Mouse (Mus musculus): ENCODE measurements around the gene Dlgap4. TPM values are rescaled to one million over a fixed set of nuclear protein-coding genes. Genes with fewer than 3 reads are reported as not detected.

Gene Dlgap4
- polyA plus RNA-seq, 1 experiment, result 47.1 TPM

GRCm38 (mm10) chr2:156665620-156666196 lies 52.2 kb downstream of the Dlgap4 start:
- no peak for TF ChIP-seq POLR2A (IDR thresholded peaks at IDR 0.05; ENCODE audit: low read depth, low read length)
- TF ChIP-seq CTCF (IDR thresholded peaks at IDR 0.05; ENCODE audit: extremely low read depth, insufficient read length, insufficient replicate concordance, low read depth, low read length), result no peak
- no peak overlapping the region for H3K27ac ChIP-seq (ENCODE audit: insufficient read depth, low read depth, low read length)
- no peaks in the 10 kb centered on the region for H3K36me3 ChIP-seq (ENCODE audit: control insufficient read depth, insufficient read depth, low read length)
- no peaks in the 10 kb centered on the region for H3K4me1 ChIP-seq (ENCODE audit: control insufficient read depth, insufficient read depth, insufficient read length, low read length)
- WGBS, result 67% methylated on average over 13 of the region's 13 CpGs
- no peaks in the 10 kb centered on the region for H3K27me3 ChIP-seq (ENCODE audit: control insufficient read depth, insufficient read depth, low read length)
- no peak overlapping the region for H3K4me3 ChIP-seq (ENCODE audit: low read depth, low read length)

- TF ChIP-seq CTCF (IDR thresholded peaks at IDR 0.05; ENCODE audit: extremely low read depth, insufficient read length, insufficient replicate concordance, low read depth, low read length) (no peak), POLR2A (IDR thresholded peaks at IDR 0.05; ENCODE audit: low read depth, low read length) (no peak)
These were observed 52.7 kb downstream of the Dlgap4 start for GRCm38 (mm10) chr2:156666231-156666630.

DNA sequence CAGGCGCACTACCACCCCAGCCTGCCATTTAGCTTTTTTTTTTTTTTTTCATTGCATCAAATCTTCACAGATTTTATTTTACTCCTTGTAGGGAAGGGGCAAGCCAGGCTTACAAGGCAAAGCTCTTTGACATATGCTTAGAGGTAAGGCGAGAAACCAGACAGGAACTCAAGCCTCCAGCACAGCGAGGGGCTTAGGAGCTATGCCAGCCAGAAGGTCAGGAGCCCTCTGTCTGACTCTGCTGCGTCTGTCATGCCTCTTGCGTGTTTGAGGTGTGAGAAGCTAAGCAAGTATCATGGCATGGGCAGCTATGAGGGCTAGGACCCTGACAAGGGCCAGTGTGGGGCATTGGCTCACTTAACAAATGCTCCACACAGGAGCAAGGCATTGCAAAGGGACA lies 53.8 kb downstream of the Dlgap4 start:
- Histone ChIP-seq H3K36me3 (ENCODE audit: control insufficient read depth, insufficient read depth, low read length) (no peaks in the 10 kb centered on the region), H3K27ac (ENCODE audit: insufficient read depth, low read depth, low read length) (no peak overlapping the region), H3K4me3 (ENCODE audit: low read depth, low read length) (no peak overlapping the region), H3K4me1 (ENCODE audit: control insufficient read depth, insufficient read depth, insufficient read length, low read length) (no peaks in the 10 kb centered on the region), H3K27me3 (ENCODE audit: control insufficient read depth, insufficient read depth, low read length) (no peaks in the 10 kb centered on the region)
- WGBS, result 79% methylated on average over 5 of the region's 5 CpGs
- TF ChIP-seq POLR2A (IDR thresholded peaks at IDR 0.05; ENCODE audit: low read depth, low read length), result no peak
- TF ChIP-seq CTCF (IDR thresholded peaks at IDR 0.05; ENCODE audit: extremely low read depth, insufficient read length, insufficient replicate concordance, low read depth, low read length), result no peak

More at GRCm38 (mm10) chr2:156666231-156666630, 52.7 kb downstream of the Dlgap4 start:
- no peaks in the 10 kb centered on the region for H3K27me3 ChIP-seq (ENCODE audit: control insufficient read depth, insufficient read depth, low read length)
- no peak overlapping the region for H3K27ac ChIP-seq (ENCODE audit: insufficient read depth, low read depth, low read length)
- H3K4me1 ChIP-seq (ENCODE audit: control insufficient read depth, insufficient read depth, insufficient read length, low read length), result no peaks in the 10 kb centered on the region
- 60% methylated on average over 12 of the region's 12 CpGs for whole genome bisulfite sequencing
- H3K4me3 ChIP-seq (ENCODE audit: low read depth, low read length), result no peak overlapping the region
- H3K36me3 ChIP-seq (ENCODE audit: control insufficient read depth, insufficient read depth, low read length), result no peaks in the 10 kb centered on the region

- Histone ChIP-seq H3K27ac (ENCODE audit: insufficient read depth, low read depth, low read length) (no peak overlapping the region), H3K4me1 (ENCODE audit: control insufficient read depth, insufficient read depth, insufficient read length, low read length) (no peaks in the 10 kb centered on the region), H3K36me3 (ENCODE audit: control insufficient read depth, insufficient read depth, low read length) (no peaks in the 10 kb centered on the region), H3K4me3 (ENCODE audit: low read depth, low read length) (no peak overlapping the region), H3K27me3 (ENCODE audit: control insufficient read depth, insufficient read depth, low read length) (no peaks in the 10 kb centered on the region)
- no peak for TF ChIP-seq CTCF (IDR thresholded peaks at IDR 0.05; ENCODE audit: extremely low read depth, insufficient read length, insufficient replicate concordance, low read depth, low read length)
- no peak for TF ChIP-seq POLR2A (IDR thresholded peaks at IDR 0.05; ENCODE audit: low read depth, low read length)
- WGBS, result 86% methylated on average over 6 of the region's 6 CpGs
These were observed 55.1 kb downstream of the Dlgap4 start for GRCm38 (mm10) chr2:156668625-156669024.

DNA sequence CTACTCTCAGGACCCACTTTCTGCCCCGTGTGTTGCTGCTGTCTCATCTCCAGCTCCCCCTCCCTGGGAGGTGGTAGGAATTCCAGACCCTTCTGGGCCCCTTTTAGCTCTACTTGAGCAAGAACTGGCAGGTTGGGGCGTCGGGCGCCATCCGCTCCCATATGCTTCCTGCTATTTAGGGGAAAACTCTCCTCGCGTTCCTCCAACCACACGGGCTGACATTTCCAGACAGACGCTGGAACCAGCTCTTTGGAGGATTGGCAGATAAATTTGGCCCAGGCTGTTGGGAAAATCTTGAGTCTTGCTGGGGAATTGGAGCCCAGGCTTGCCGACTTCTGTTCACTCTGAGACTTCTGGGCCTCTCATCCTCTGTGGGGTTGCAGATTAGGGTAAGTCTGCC lies 59.8 kb downstream of the Dlgap4 start:
- TF ChIP-seq CTCF (IDR thresholded peaks at IDR 0.05; ENCODE audit: extremely low read depth, insufficient read length, insufficient replicate concordance, low read depth, low read length) (no peak), POLR2A (IDR thresholded peaks at IDR 0.05; ENCODE audit: low read depth, low read length) (no peak)
- Histone ChIP-seq H3K36me3 (ENCODE audit: control insufficient read depth, insufficient read depth, low read length) (no peaks in the 10 kb centered on the region), H3K27me3 (ENCODE audit: control insufficient read depth, insufficient read depth, low read length) (no peaks in the 10 kb centered on the region), H3K27ac (ENCODE audit: insufficient read depth, low read depth, low read length) (no peak overlapping the region), H3K4me3 (ENCODE audit: low read depth, low read length) (no peak overlapping the region), H3K4me1 (ENCODE audit: control insufficient read depth, insufficient read depth, insufficient read length, low read length) (no peaks in the 10 kb centered on the region)
- WGBS, result 79% methylated on average over 10 of the region's 10 CpGs

DNA sequence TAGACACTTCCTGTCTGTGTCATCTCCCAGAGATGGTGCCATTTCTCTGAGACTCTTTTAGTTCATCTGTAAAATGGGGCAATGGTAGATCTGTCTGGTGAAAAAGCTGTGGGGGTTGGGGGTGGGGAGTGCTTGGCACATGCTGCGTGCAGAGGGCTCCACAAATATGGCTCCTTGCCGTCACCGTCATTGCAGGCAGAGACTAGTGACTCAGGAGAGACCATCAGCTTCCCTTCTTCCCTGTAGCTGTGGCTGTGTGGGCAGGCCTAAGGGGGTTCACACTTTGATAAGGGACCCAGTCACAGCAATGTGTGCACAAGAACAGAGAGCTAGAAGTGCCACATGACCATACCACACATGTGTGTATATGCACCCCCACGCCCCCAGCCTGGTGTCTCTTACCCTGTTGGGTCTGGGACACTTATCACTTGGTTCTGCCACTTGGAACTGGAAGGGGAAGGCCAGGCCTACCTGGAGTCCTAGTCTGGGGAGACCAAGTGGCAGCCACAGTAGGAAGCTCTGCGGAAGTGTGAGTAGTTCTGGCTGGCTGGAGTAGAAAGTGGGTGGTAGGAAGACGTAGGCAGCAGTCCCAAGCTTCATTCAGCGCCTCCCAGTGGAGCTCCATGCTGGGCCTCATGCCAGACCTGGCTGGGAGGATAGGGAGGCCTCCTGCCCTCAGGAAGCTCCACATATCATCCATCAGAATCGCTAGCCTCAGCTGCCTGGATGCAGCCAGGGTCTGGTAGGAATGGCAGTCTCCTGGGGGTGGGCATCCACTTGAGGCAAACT lies 60.6 kb downstream of the Dlgap4 start:
- Histone ChIP-seq H3K27me3 (ENCODE audit: control insufficient read depth, insufficient read depth, low read length) (no peaks in the 10 kb centered on the region), H3K4me1 (ENCODE audit: control insufficient read depth, insufficient read depth, insufficient read length, low read length) (no peaks in the 10 kb centered on the region), H3K36me3 (ENCODE audit: control insufficient read depth, insufficient read depth, low read length) (no peaks in the 10 kb centered on the region), H3K27ac (ENCODE audit: insufficient read depth, low read depth, low read length) (no peak overlapping the region), H3K4me3 (ENCODE audit: low read depth, low read length) (no peak overlapping the region)
- WGBS, result 63% methylated on average over 8 of the region's 8 CpGs
- no peak for TF ChIP-seq CTCF (IDR thresholded peaks at IDR 0.05; ENCODE audit: extremely low read depth, insufficient read length, insufficient replicate concordance, low read depth, low read length)
- no peak for TF ChIP-seq POLR2A (IDR thresholded peaks at IDR 0.05; ENCODE audit: low read depth, low read length)

GRCm38 (mm10) chr2:156676885-156677284 lies 63.4 kb downstream of the Dlgap4 start:
- no peaks in the 10 kb centered on the region for H3K36me3 ChIP-seq (ENCODE audit: control insufficient read depth, insufficient read depth, low read length)
- 6% methylated on average over 6 of the region's 6 CpGs for WGBS
- no peak overlapping the region for H3K4me3 ChIP-seq (ENCODE audit: low read depth, low read length)
- H3K4me1 ChIP-seq (ENCODE audit: control insufficient read depth, insufficient read depth, insufficient read length, low read length), result no peaks in the 10 kb centered on the region
- no peak overlapping the region for H3K27ac ChIP-seq (ENCODE audit: insufficient read depth, low read depth, low read length)
- H3K27me3 ChIP-seq (ENCODE audit: control insufficient read depth, insufficient read depth, low read length), result no peaks in the 10 kb centered on the region
- TF ChIP-seq CTCF (IDR thresholded peaks at IDR 0.05; ENCODE audit: extremely low read depth, insufficient read length, insufficient replicate concordance, low read depth, low read length), result no peak
- no peak for TF ChIP-seq POLR2A (IDR thresholded peaks at IDR 0.05; ENCODE audit: low read depth, low read length)

All from small intestine, adult 2 months (tissue).